Mouse (Mus musculus) MEL-GATA-1-ER (cell line): ENCODE results near the gene Lrrc4b.

Source experiments
- DNase-seq: peaks from one replicate; pipeline ENCODE4 v3.0.0-alpha.2; 2012; ENCODE audit warnings: low read depth; ENCODE audit errors: extremely low read depth

Gene Lrrc4b

GRCm38 (mm10) chr7:44485572-44486195 lies 56.9 kb downstream of the Lrrc4b start:
- no peak for DNase-seq

GRCm38 (mm10) chr7:44486927-44487575 lies 58.2 kb downstream of the Lrrc4b start:
- DNase-seq = no peak

- no peak for DNase-seq
Measured at GRCm38 (mm10) chr7:44487936-44488335, 59.1 kb downstream of the Lrrc4b start.

- no peak for DNase-seq
Measured at GRCm38 (mm10) chr7:44488545-44488944, 59.7 kb downstream of the Lrrc4b start.

GRCm38 (mm10) chr7:44490281-44490680 lies 61.5 kb downstream of the Lrrc4b start:
- DNase-seq = no peak

- DNase-seq = no peak
Measured at GRCm38 (mm10) chr7:44491391-44491790, 62.6 kb downstream of the Lrrc4b start.

- DNase-seq = no peak
Measured at GRCm38 (mm10) chr7:44492166-44492826, 63.5 kb downstream of the Lrrc4b start.

- no peak for DNase-seq
Measured at GRCm38 (mm10) chr7:44494681-44495080, 65.9 kb downstream of the Lrrc4b start.

GRCm38 (mm10) chr7:44495086-44495485 lies 66.3 kb downstream of the Lrrc4b start:
- DNase-seq = no peak

GRCm38 (mm10) chr7:44495992-44496770 lies 67.4 kb downstream of the Lrrc4b start, which contains the start of the genes Emc10 and Fam71e1:
Gene Emc10, minus strand, starts transcription at chr7:44496529.
Gene Fam71e1, plus strand, starts transcription at chr7:44496581.
- DNase-seq = peak; percentile 99

- no peak for DNase-seq
Measured at GRCm38 (mm10) chr7:44496771-44497109, 67.9 kb downstream of the Lrrc4b start.

GRCm38 (mm10) chr7:44497361-44498055 lies 68.7 kb downstream of the Lrrc4b start:
- DNase-seq = no peak

GRCm38 (mm10) chr7:44498922-44499321 lies 70.1 kb downstream of the Lrrc4b start:
- no peak for DNase-seq

GRCm38 (mm10) chr7:44500046-44500445 lies 71.2 kb downstream of the Lrrc4b start:
- no peak for DNase-seq

- peak; percentile 62 for DNase-seq
Measured at GRCm38 (mm10) chr7:44501563-44502115, 72.8 kb downstream of the Lrrc4b start.

- DNase-seq = no peak
Measured at GRCm38 (mm10) chr7:44507491-44507890, 78.7 kb downstream of the Lrrc4b start.
